Mouse (Mus musculus) heart, postnatal 10 days (tissue): Measurements from ENCODE around the gene Ppm1b. TPM values are rescaled to one million over a fixed set of nuclear protein-coding genes. Genes with fewer than 3 reads are reported as not detected.
A peak's percentile ranks its signal among the peaks of the same experiment; 100 is the strongest.

ENCODE experiments used
- DNase-seq, 2 experiments: peaks; one replicate each; pipeline ENCODE4 v3.0.0; 2021
- intact Hi-C: fragments of 180-260 bp; cut with DNase I; formaldehyde crosslinking; loops from one replicate; pipeline ENCODE4 v1.15.1; 2025
- total RNA-seq, 2 experiments: library from RNA; stranded (reverse); gene quantifications; 2 replicates each; pipeline ENCODE4 v1.2.3; 2021

Ppm1b gene
- total RNA-seq, 2 experiments from 2014 or later = 88.4 to 88.8 TPM

DNA sequence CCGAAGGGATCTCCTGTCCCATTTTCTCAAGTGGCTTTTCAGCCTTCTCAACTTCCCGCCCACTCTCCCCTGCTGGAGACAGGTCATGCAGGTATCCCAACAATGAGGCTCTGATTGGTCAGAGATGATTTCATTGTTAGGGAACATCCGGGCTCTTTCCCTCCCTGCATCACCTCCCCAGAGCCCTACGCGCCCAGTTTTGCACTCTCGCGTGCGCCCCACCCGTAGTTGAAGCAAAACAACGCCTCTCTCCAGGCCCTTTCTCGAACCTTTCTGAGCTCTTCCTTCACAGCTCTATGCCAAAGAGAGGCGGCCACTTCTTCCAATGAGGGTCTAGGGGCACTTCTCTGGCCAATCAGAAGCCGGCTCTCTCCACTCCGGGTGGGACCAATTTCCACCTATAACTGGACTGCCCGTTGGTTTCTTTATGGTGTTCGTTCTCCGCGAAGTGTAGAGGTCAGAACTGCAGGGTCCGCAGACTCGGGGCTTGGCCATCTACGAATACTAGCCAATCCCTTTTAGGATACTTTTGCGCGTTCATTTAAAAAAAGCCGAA, 468 bp downstream of the Ppm1b start:
- DNase-seq = peak; percentile 95 to 96
- intact Hi-C loops = loop anchor here (5.0 kb wide), 2 partner anchors 80 to 135 kb away; partner anchors contain the start of genes Camkmt and Prepl

DNA sequence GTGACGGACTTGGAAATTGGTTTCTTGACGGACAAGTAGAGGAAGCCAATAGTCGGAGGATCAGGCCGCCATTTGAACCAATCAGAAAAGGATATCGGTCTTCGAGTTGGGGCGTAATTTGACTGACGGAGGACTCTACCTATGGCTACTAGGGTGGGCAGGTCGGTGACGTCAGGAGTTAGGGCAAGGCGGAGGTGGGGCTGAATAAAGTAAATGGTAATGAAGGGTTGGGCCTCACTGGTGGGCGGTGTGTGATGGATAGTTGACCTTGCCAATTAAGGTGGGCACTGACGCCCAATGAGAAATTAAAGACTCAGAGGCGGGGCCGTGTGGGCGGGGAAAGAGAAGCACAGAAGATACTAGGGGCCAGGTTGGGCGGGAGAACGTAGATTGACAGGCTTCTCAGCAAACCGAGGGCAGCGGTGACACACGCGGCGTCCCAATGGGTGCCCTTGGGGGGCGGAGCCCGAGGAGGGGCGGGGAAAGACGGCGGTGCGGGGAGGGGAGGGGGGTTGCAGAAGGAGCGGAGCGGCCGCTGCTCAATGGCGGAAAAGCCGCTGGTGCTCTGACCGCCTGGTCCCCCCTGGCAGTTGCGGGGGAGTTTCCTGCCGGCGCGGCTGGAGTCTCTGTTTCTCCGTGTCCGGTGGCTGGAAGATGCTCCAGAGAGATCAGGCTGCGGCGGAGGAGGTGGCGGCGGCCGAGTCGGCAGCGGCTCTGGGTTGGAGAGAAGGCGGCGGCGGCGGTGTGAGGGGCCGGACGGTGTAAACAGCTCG, 1.1 kb downstream of the Ppm1b start:
- intact Hi-C loops = loop anchor here (5.0 kb wide), 2 partner anchors 80 to 135 kb away; partner anchors contain the start of genes Camkmt and Prepl
- DNase-seq = peak; percentile 100

DNA sequence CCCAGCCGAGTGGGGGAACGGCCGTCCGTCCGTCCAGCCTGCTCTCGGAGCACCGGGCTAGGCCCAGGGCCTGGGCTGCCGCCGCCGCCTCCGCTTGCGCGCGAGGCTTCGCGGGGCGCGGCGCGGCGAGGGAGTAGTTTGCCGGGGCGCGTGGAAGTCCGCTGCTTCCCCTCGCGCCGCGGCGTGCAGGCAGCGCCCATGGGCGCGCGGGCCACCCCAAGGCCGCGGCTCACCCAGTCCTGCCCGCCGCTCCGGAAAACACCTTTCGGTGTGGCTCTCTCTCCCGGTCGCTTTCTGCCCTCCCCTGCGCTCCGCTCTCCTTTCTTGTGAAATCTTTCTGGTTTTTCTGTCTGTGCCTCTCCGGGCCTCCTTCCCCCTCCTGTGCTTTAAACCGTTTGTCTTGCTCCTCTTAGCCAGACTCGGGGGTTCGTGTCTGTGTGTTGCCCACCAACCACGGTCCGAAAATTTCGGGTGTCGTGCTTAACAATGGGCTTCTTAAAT, 1.9 kb downstream of the Ppm1b start:
- intact Hi-C loops = loop anchor here (5.0 kb wide), 2 partner anchors 81 to 134 kb away; partner anchors contain the start of genes Camkmt and Prepl
- DNase-seq = peak in 1 of 2 experiments; percentile 26

DNA sequence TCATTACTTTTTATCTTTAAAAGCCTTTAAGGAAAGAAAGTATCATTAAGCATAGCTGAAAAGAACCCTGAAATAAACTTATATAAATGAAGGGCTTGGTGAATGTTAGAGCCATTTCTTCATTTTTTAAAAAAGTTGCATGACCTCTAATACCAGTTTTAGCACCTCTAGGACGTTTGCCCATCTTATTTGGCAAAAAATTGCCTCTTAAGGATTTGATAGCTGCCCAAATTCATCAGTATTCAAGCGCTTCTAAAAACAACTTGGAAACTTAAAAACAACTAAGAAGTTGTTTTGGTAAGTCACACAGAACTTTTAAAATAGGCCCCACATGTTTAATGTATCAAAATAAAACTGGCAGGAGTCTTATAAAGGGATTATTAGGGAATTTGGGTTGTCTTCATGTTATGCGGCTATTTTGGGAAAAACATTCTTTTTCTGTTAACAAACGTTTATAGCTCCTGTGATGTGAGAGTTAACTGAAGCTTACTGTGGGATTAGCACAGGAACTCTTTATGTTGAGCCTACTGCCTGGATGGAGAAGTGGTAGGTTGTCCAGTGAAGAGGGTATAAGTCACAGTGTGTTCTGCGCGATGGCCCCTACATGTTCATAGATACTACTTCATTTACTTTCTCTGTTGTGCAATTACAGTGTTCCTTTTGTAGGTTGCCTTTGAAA, 2.6 kb downstream of the Ppm1b start:
- DNase-seq = no peak
- intact Hi-C loops = loop anchor here (5.0 kb wide), 2 partner anchors 82 to 133 kb away; partner anchors contain the start of genes Camkmt and Prepl

DNA sequence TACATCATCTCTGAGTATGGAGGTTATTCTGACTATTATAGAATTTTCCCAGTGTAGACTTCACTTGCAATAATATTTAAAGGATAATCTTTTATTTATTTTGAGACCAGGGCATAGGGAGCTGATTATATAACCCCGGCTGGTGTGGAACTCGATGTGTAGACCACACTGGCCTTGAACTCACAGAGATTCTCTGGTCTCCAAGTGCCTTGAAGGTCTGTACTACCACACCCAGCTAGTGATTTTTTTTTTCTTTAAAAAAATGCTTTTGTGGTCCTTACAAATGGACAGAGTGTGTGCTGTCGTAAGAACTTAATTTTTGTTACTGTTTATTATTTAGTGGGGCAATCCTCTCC, 3.1 kb downstream of the Ppm1b start:
- intact Hi-C loops = loop anchor here (5.0 kb wide), 2 partner anchors 82 to 133 kb away; partner anchors contain the start of genes Camkmt and Prepl
- DNase-seq = no peak

DNA sequence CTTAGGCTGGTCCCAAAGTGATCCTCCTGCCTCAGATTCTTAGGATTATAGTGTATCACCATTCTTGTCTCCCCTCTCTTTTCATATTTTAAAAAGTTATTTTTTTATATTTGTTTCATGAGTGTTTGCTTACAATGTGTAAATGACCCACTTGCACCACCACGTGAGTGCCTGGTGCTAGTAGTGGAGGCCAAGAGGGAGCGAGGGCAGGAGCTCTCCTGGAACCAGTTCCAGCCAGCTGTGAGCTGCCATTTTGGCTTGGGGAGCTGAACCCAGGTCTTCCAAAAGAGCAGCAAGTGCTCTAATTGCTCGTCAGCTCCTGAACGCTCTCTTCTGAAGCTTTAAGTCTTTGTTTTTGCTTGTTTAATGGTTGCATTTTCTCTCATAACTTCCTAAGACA, 3.6 kb downstream of the Ppm1b start:
- DNase-seq = no peak
- intact Hi-C loops = no loop called here

DNA sequence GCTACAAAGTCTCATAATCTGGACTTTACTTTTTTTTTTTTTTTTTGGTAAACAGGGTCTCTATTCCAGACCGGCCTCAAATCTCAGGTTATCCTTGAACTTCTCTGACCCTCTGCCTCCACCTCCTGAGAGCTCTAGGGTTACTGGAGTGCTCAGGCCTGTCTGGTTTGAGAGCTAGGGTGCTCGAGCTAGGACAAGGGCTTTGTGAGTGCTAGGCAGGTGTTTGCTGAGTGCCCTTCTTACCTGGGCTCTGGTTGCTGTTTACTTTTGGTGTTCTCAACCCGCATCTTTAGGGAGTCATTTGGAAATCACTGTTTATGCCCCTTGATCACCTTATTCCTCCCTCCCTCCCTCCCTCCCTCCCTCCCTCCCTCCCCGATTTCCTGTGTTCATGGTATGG, 5.5 kb downstream of the Ppm1b start:
- DNase-seq = no peak
- intact Hi-C loops = no loop called here

DNA sequence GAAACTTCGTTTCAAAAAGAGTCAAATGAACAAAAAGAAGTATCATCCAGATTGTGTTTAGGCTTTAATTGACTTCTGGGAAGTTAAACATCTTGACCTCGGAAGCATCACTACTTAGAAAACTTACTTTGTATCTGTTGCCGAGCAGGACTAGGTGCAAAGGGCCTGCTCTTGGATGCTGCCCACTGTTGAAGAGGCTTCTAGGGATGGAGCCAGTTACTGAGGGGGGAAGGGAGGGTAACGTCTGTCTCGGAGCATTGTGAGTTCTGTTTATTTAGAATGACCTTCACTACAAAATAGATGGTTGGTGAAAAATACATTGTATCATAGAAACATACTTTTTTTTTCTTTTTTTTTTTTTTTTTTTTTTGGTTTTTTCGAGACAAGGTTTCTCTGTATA, 7.1 kb downstream of the Ppm1b start:
- DNase-seq = peak in 1 of 2 experiments; percentile 22
- intact Hi-C loops = no loop called here

DNA sequence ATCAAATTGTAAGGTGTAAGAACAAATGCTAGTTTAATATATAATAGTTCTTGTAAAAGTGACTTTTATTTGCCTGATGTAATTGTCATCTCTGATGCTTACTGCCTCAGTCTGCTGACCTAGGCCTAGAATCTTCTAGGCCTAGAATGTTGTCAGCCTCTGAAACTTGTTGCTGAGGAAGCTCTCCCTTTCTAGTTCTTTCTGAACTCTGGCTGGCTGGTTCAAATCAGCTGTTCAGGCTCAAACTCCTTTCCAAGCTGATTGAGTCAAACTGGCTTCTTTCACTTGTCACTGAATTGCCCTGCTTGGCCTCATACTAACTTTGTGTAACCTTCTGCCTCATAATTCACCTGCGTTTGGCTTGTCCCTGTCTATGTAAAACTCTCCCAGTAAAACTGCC, 9.7 kb downstream of the Ppm1b start:
- no peak for DNase-seq
- intact Hi-C loops = no loop called here

DNA sequence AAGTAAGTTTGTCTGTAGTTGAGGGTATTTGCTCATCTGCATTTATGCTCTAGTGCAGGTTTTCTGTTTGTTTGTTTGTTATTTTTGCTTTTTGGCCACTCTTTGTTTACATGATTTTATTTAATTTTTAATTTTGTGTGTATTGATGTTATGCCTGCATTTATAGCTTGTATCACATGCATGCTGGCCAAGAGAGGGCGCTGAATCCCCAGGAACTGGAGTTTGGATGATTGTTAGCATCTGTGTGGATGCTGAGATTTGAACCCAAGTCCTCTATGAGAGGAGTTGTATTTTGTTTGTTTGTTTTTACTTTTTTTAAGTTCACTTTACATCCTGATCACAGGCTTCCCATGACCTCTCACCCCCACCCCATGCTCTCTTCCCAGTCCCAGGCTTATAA, 10.5 kb downstream of the Ppm1b start:
- no peak for DNase-seq
- intact Hi-C loops = no loop called here

DNA sequence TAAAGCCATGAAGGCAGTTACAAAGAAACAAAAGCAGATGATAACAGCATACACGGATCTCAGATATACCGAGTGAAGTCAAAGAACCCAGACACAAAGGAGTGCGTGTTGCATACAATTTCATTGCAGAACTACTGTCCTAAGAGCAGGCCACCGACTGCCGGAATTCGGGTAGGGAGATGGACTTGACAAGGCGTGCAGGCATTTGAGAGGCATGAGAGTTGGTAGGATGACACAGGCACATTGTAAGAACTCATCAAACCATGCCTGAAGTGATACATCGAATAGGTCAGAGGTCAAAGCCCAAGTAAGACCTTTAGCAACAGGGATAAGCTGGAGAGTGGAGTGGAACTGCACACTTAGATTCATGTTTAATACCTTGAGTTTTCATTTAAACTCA, 13.4 kb downstream of the Ppm1b start:
- intact Hi-C loops = no loop called here
- no peak for DNase-seq

DNA sequence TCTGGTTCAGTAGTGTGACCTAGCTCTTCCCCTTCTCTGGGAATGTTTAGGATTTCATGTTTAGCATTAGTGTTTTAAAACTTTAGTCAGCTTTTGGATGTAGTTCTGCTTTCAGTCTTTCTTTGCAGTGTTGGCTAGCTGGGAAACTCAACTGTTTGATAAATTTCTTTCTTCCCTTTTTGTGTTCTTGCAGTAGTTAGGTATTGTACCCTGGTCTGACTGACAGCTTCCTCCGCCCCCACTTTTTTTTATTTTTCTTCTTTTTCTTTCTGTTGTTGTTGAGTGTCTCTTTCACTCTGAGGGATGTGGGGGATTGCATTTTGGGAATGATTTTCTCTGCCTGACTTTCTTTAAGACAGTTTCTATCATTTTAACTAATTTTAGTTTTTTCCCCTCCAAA, 25.2 kb downstream of the Ppm1b start:
- intact Hi-C loops = no loop called here
- no peak for DNase-seq

DNA sequence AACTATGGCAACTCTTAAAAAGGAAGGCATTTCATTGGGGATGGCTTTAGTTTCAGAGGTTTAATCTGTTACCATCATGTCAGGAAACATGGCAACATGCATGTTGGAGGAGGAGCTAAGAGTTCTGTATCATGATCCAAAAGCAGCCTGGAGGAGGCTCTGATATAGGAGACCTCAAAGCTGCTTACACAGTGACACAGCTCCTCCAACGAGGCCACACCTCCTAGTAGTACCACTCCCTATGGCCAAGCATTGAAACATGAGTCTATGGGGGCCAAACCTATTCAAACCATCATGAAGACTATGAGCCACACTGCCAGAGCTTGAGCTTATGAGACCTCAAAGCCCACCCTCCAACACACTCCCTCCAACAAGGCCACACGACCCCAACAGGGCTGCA, 26.2 kb downstream of the Ppm1b start:
- intact Hi-C loops = no loop called here

DNA sequence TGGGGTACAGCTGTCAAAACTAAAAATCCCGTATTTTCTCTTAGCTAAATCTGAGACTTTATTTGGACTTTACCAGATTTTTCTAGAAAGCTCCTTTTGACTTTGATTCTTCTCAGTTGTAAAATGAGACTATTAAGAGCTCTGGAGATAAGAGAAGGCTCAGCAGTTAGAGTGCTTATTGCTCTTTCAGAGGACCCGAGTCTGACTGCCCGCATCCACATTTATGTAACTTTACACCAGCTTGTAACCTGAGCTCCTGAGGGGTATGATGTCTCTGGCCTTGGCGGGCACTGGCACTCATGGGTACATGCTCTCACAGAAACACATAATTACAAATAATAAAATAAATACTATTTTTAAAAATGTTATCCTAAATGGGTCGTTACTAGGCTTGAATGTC, 29.8 kb downstream of the Ppm1b start:
- DNase-seq = no peak
- intact Hi-C loops = no loop called here

More for the DNA sequence above, 26.2 kb downstream of the Ppm1b start:
- DNase-seq = no peak

DNA sequence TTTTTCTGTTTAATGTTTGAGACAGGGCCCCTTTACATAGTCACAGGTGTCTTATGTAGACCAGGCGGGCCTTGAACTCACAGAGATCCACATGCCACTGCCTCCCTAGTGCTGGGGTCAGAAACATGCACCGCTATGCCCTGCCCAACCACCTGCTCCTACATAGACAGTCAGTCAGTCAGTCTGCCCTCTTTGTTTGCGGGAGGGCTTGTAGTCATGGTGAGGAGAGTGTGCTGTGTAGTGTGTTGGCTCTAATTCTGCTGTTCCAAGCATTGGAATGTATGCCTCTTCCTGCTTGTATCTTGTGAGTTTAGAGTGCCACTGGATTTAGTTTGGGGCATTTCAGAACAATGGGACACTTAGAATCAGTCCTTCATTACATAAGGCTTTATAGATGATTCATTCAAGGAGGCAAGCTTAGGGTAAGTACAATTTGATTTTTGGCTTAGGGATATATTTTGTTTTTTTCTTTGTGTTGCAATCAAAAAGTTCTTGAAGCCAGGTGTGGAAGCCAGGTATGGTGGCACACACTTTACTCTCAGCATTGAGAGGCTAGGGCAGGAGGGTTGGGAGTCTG, 31.4 kb downstream of the Ppm1b start:
- DNase-seq = peak; percentile 8 to 10
- intact Hi-C loops = no loop called here

DNA sequence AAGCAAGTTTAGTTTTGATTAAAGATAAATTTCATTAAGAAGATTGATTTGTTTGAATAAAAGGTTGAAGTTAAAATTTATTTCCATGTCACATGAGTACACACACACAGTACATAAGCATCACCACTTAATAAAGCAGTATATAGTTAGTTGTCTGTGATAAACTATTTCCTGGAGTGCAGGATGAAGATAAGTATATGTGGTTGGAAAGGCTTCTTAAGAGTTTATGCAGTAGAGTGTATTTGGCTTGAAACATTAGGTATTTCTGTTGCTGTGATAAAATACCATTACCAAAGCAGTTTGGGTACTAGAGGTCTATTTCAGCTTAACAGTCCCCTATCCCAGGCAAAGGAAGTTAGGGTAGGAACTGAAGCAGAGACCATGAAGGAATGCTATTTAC, 32.0 kb downstream of the Ppm1b start:
- intact Hi-C loops = no loop called here
- no peak for DNase-seq

DNA sequence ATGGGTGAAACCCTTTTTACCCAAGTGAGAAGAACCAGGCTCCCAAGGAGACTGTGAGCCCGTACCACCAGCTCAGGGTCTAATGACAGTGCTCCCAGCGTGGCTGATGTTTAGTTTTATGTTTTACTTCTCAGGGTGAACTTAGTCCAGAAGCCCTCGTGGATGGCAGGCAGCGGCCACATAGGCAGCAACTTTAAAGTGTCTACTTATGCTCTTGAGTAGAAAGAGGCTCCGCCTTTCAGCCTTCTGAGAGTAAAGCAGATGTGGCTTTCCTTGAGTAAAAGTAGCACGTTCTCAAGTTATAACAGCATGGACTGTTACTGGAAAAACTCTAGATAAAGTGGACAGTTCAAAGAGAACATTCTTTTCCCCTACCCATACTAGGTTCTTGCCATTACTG, 39.3 kb downstream of the Ppm1b start:
- intact Hi-C loops = no loop called here
- no peak for DNase-seq

DNA sequence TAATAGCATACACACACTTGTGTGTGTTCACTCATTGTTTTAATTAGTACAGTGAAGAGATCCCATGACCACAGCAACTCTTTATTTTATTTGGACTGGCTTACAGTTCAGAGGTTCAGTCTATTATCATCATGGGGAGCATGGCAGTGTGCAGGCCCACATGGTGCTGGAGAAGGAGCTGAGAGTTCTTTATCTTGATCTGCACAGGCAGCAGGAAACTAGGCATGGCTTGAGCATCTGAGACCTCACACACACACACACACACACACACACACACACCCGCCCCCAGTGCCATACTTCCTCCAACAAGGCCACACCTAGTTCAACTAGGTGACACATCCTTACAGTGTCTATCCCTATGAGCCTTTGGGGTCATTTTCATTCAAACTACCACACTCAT, 41.1 kb downstream of the Ppm1b start:
- intact Hi-C loops = no loop called here
- DNase-seq = no peak

DNA sequence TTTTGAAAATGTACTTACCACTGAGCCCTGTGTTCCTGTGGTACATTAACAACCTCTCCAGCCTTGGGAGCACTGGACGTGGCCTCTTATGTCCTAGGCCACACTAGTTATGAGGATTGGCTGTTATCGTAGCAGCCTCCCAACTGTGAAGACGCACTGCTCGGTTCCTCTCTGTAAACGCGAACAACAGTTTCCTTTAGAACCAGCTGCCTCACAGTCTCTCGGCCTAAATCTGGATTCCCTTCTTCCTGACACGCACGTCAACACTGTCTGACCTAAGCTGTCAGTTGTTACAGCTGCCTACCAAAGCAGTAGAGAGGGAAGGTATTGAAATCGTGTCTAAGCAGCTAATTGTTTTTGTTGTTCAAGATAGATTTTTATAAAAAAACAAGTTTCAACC, 43.1 kb downstream of the Ppm1b start:
- intact Hi-C loops = no loop called here
- peak; percentile 18 to 22 for DNase-seq

DNA sequence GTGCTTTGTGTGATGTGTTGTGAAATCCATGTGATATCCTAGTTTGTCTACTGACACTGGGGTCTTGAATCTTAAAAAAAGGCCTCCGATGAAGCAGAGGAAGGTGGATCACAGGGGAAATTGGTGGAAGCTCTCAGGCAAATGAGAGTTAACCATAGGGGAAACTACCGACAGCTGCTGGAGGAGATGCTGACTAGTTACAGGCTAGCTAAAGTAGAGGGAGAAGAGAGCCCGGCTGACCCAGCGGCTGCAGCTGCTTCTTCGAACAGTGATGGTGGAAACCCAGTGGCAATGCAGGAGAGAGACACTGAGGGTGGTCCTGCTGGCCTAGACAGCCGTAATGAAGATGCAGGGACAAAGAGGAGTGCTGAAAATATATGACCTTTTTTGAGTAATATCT, 56.9 kb downstream of the Ppm1b start:
- no peak for DNase-seq
- intact Hi-C loops = no loop called here

DNA sequence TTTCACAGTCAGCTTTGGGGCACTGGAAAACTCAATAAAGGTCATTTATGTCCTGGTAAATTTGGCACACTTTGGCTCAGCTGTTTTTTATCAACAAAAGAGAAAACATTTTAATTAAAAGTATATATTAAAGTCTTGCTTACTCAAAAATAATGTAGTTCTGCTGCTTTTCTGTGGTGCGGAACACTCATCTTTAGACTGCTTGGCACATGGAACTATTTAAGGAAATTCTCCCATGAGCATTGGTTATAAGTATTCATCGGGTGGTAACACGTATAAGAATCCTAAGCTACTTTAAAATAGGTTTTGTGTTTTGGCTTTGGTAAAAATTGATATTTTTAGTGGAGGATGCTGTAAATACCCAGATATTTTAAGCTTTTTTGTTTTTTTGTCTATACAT, 58.1 kb downstream of the Ppm1b start:
- intact Hi-C loops = no loop called here

More for the DNA sequence above, 58.1 kb downstream of the Ppm1b start:
- no peak for DNase-seq
